Mouse (Mus musculus) forebrain, embryonic 13.5 days (tissue): ENCODE data around the gene Map7d2. TPM values are rescaled to one million over a fixed set of nuclear protein-coding genes. Genes with fewer than 3 reads are reported as not detected.
"Not testable (repeated sequence)": the region's sequence is repeated elsewhere in the genome, so short reads cannot be mapped to it uniquely, and the experiment has no call there.

Source experiments
- ATAC-seq: fragments of 200-750 bp; cut with Nextera tagmentation; 2 replicates; pipeline ENCODE4 v1.8.0; 2017
- H3K27ac ChIP-seq: fragments of 300-500 bp; sonication (generic); 2 replicates; pipeline ENCODE4 v1.5.1; 2015; ENCODE audit warnings: inconsistent platforms, mild to moderate bottlenecking, moderate library complexity
- H3K27me3 ChIP-seq: fragments of 300-500 bp; sonication (generic); 2 replicates; pipeline ENCODE4 v1.6.1; 2015; ENCODE audit warnings: mild to moderate bottlenecking, inconsistent platforms
- H3K36me3 ChIP-seq: fragments of 300-500 bp; sonication (generic); 2 replicates; pipeline ENCODE4 v1.6.1; 2015; ENCODE audit warnings: mild to moderate bottlenecking, inconsistent platforms; ENCODE audit not compliant: poor library complexity, severe bottlenecking
- H3K4me1 ChIP-seq: fragments of 300-500 bp; sonication (generic); 2 replicates; pipeline ENCODE4 v1.6.1; 2015; ENCODE audit warnings: inconsistent platforms
- H3K4me2 ChIP-seq: fragments of 300-500 bp; sonication (generic); 2 replicates; pipeline ENCODE4 v1.6.1; 2015; ENCODE audit warnings: inconsistent platforms, mild to moderate bottlenecking, moderate library complexity
- H3K4me3 ChIP-seq: fragments of 300-500 bp; sonication (generic); 2 replicates; pipeline ENCODE4 v1.5.1; 2015; ENCODE audit warnings: mild to moderate bottlenecking, inconsistent platforms
- H3K9ac ChIP-seq: fragments of 300-500 bp; sonication (generic); 2 replicates; pipeline ENCODE4 v1.6.1; 2015; ENCODE audit warnings: mild to moderate bottlenecking, inconsistent platforms
- H3K9me3 ChIP-seq: fragments of 300-500 bp; sonication (generic); replicated peaks from 2 replicates; pipeline ENCODE4 v1.6.1; 2016; ENCODE audit warnings: inconsistent platforms
- WGBS: fragments of 180-500 bp; shearing (Covaris S2); methylation state at CpG from one replicate; pipeline ENCODE4 v1.1.7; 2015; 5-methylcytosine and 5-hydroxymethylcytosine counted together
- polyA plus RNA-seq: library from polyadenylated mRNA; unstranded; fragments of >200 nt; fragmentation: Nextera tagmentation; extraction: Ambion mirVana; gene quantifications from 2 replicates; pipeline ENCODE4 v1.2.1, GENCODE M21; 2015

The Map7d2 gene
- 12.2 and 14.6 TPM in 2 replicates for polyA plus RNA-seq

DNA sequence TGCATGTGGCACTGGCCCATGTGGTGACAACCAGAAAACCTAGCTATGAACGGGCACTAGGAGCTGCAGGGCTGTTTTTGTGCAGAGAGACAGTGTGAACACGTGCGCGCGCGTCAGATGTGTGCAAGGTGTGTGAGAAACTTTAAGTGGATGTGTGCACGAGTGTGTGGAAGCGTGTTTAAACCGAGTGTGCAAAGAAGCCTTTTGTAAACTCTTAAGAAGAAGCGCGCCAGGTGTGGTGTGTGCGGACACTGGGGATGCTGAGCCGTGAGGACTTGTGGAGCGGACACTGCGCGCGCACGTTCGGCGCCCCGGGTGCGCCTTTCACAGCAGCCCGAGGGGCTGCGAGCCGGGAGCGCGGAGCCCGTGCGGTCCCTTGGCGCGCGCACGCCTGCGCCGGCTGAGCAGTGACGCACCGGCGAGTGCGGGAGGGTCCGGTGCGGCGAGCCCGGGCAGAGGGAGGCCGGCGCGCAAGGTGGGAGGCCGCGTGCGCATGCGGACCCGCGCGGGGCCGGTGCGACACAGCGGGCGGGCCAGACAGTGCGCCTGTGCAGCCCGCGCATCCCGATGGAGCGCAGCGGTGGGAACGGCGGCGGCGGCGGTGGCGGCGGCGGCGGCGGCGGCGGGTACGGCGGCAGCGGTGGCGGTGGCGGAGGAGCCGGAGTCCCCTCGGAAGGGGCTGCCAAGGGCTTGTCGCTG, at the start of gene Map7d2:
Gene Map7d2 (plus strand): TSS at position 443 of the 699 bp plus-strand sequence.
- no peaks in the 10 kb centered on the region for H3K4me1 ChIP-seq
- H3K4me2 ChIP-seq: peak within 1 kb of the TSS; percentile 72
- no peak within 1 kb of the TSS for H3K27ac ChIP-seq
- H3K9me3 ChIP-seq: no peaks in the 10 kb centered on the region
- 24% methylated on average over 36 of the region's 83 CpGs for WGBS
- H3K27me3 ChIP-seq: 0 out of 2 replicates have a peak, but pooled peaks cover 7% of the 10 kb centered on the region
- H3K4me3 ChIP-seq: peak within 1 kb of the TSS; percentile 58
- peak within 1 kb of the TSS; percentile 67 for H3K9ac ChIP-seq
- no peaks in the 10 kb centered on the region for H3K36me3 ChIP-seq
- ATAC-seq: peak; percentile 93

DNA sequence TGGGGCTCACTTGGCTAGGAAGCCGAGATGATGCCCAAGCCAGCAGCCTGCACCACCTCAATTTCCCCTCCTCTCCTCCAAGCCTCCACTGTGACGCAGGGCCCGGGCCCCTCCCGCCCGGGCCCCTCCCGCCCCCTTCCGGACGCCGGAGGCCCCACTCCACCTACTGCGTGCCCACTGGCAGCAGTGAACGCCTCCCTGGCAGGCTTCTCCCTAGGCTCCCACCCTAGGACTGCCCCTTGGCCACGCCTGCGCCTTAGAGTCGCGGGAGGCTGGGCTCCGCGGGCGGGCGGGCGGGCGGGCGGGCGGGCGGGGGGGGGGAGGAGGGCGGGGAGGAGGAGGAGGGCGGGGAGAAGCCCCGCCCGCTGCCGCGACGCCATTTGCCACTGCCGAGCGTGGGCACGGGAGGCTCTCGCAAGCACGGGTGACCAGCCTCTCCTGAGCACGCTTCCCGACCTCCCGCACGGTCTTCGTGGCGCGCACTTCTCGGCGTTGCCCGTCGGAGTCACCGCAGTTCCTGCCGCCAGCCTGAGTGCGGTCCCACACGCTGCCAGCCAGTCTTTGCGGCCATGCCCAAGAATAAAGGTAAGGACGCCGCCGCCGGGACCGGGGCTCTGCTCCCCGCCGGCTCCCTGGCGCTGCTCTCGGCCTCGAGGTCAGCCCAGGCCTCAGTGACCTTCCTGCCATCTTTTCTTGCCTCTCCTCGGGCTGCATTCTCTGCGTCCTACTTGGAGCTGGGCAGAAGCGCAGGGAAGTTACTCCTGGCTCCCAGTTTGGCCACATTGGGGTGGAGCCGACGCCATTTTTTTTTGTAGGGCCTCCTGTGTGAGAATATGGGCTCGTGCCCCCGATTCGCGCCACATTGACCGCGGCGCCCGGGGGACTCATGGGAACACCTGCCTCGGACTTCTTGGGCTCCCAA, 42.3 kb upstream of the Map7d2 start, which contains the start of gene Eif1ax:
Gene Eif1ax (plus strand): TSS at position 348 of the 922 bp plus-strand sequence.
- 16% methylated on average over 40 of the region's 76 CpGs for WGBS
- Histone ChIP-seq H3K4me3 (peak within 1 kb of the TSS; percentile 65), H3K4me1 (0 out of 2 replicates have a peak, but pooled peaks cover 7% of the 10 kb centered on the region), H3K4me2 (peak within 1 kb of the TSS; percentile 58), H3K36me3 (peaks cover 7% of the 10 kb centered on the region; the same call in 1 of the 2 replicates), H3K9ac (peak within 1 kb of the TSS; percentile 71), H3K9me3 (no peaks in the 10 kb centered on the region), H3K27me3 (no peaks in the 10 kb centered on the region), H3K27ac (peak within 1 kb of the TSS; percentile 70)
- peak; percentile 99 for ATAC-seq

DNA sequence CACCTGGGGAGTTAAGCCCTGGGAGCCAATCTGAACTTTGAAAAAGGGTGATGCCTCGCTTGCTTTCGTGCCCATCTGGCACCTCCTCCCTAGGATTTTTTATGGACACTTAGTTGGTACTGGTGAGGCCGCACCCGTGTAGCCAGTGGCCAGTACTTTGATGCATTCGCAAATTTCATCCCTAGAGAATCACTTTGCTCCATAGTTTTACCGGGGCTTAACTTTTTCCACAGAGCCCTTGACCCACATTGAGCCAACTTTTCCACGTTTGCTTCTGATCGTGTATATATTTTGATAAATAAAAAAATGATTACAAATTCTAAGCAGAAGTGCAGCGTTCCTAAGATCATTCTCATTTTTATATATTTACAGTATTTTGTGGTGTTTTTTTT, 41.6 kb upstream of the Map7d2 start:
- Histone ChIP-seq H3K9ac (peak overlapping the region; percentile 71), H3K27me3 (no peaks in the 10 kb centered on the region), H3K27ac (no peak overlapping the region), H3K9me3 (no peaks in the 10 kb centered on the region), H3K4me3 (peak overlapping the region; percentile 65), H3K4me2 (peak overlapping the region; percentile 58), H3K36me3 (peaks cover 7% of the 10 kb centered on the region; the same call in 1 of the 2 replicates), H3K4me1 (0 out of 2 replicates have a peak, but pooled peaks cover 7% of the 10 kb centered on the region)
- ATAC-seq: 0 out of 2 replicates have a peak, but pooled peaks have one; percentile 0
- WGBS: 19% methylated on average over 9 of the region's 9 CpGs

DNA sequence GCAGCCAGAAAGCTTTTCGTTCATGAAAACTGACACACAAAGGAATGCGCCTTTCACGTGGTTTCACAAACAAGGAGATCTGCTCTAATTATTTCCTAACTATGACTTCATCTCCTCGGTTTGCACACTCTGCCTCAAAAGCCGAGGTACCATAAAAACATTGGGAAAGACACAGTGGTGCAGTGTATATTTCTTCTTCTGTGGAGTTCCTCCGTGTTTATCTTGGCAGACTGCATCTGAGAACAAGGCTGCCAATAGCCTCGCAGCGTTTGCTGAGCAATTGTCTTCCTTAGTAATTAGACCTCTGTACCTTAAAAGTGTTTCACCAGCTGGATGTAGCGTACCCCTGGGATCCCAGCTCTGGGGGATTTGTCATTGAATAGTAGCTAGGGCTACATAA, 27.3 kb upstream of the Map7d2 start:
- H3K27ac ChIP-seq: no peak overlapping the region
- H3K4me3 ChIP-seq: no peak overlapping the region
- no peaks in the 10 kb centered on the region for H3K27me3 ChIP-seq
- H3K9me3 ChIP-seq: no peaks in the 10 kb centered on the region
- no peaks in the 10 kb centered on the region for H3K4me1 ChIP-seq
- peaks cover 17% of the 10 kb centered on the region; the same call in 1 of the 2 replicates for H3K36me3 ChIP-seq
- no peak for ATAC-seq
- no peak overlapping the region for H3K9ac ChIP-seq
- no peak overlapping the region for H3K4me2 ChIP-seq
- 75% methylated on average over 9 of the region's 9 CpGs for WGBS

DNA sequence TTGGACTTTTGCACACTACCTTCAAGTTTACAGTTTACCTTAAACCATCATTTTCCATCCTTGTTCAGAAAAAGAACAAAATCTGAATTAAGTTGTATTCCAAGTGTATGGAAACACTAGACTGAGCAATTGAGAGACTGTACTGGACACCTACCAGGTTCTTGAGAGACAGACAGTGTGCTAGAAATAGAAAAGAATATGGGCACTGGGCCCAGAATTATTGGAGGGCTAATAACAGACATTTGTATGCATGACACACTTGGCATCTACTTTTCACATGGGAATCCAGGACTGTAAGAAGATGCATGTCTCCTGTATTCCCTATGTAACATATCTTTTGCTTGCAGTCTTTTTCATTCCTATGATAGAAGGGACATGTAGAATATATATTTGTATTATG, 25.4 kb upstream of the Map7d2 start:
- Histone ChIP-seq H3K27ac (no peak overlapping the region), H3K36me3 (peaks cover 14% of the 10 kb centered on the region; the same call in 1 of the 2 replicates), H3K9me3 (no peaks in the 10 kb centered on the region), H3K27me3 (no peaks in the 10 kb centered on the region), H3K4me1 (no peaks in the 10 kb centered on the region), H3K4me2 (no peak overlapping the region), H3K4me3 (no peak overlapping the region), H3K9ac (no peak overlapping the region)
- no peak for ATAC-seq

DNA sequence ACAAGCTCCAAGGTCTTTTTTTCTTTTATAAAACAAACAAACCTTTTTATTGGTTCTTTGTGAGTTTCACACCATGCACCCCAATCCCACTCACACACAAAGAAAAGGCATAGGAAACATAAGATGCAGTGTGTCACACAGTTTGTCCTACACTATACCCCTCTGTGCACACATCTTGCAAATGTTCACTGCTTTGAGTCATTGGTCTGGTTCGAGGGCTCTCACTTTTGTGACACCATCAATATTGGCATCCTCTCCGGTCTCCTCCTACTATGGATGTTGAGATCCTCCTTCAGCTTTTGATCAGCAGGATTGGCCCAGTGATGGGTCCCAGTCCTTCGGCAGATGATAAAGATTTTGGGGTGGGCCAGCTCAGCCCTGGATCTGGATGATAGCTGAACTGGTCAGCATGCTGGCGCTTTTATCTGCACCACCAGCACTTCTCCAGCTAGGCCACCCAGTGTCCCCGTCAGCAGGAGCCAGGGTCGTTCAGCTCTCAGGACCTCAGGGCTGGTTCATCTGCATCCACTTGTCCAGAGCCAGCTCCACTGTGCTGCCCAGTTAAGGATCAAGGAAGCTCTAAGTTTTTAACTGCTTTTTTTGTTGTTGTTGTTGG, 23.9 kb upstream of the Map7d2 start:
- no peak overlapping the region for H3K4me3 ChIP-seq
- H3K36me3 ChIP-seq: 0 out of 2 replicates have a peak, but pooled peaks cover 7% of the 10 kb centered on the region
- no peaks in the 10 kb centered on the region for H3K9me3 ChIP-seq
- ATAC-seq: no peak
- H3K4me2 ChIP-seq: no peak overlapping the region
- 89% methylated on average over 6 of the region's 6 CpGs for WGBS
- H3K27ac ChIP-seq: no peak overlapping the region
- no peaks in the 10 kb centered on the region for H3K4me1 ChIP-seq
- H3K9ac ChIP-seq: no peak overlapping the region
- H3K27me3 ChIP-seq: no peaks in the 10 kb centered on the region

DNA sequence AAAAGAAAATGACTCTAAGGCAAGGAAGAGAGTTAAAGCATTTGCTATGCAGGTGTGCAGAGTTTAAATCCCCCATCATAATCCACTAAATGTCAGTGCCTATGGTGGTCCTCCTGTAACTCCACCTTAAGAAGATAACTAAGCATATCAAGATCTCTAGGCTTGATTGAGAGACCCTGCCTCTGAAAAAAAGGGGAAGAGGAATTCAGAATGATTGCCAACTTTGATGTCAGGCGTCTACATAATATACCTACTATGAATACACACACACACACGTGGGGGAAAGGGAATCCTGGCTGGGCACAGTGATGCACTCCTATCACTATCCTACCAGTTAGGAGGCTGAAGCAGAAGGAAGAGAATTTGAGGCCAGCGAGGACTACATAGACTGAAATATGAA, 23.1 kb upstream of the Map7d2 start:
- no peak overlapping the region for H3K4me2 ChIP-seq
- H3K27me3 ChIP-seq: no peaks in the 10 kb centered on the region
- no peak for ATAC-seq
- no peak overlapping the region for H3K9ac ChIP-seq
- H3K36me3 ChIP-seq: no peaks in the 10 kb centered on the region
- no peak overlapping the region for H3K27ac ChIP-seq
- no peaks in the 10 kb centered on the region for H3K9me3 ChIP-seq
- WGBS: 79% methylated on average over 3 of the region's 3 CpGs
- H3K4me1 ChIP-seq: no peaks in the 10 kb centered on the region
- no peak overlapping the region for H3K4me3 ChIP-seq

DNA sequence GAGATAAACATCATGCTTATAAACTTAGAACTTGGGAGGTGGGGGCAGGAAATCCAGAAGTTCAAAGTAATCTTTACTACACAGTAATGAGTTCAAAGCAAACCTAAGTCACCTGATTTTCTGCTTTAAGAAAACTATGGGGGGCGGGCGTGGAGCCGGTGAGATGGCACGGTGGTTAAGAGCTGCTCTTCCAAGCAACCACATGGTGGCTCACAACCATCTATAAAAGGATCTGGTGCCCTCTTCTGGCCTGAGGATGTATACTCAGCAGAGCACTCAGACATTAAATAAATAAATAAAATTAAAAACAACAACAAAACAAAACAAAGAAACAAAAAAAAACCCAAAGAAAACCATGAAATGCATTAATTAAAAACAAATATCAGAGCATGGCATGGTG, 5.1 kb upstream of the Map7d2 start:
- peak; percentile 48; the same call in 1 of the 2 replicates for ATAC-seq
- Histone ChIP-seq H3K9me3 (no peaks in the 10 kb centered on the region), H3K9ac (no peak overlapping the region), H3K4me3 (no peak overlapping the region), H3K4me2 (no peak overlapping the region), H3K36me3 (no peaks in the 10 kb centered on the region), H3K4me1 (no peaks in the 10 kb centered on the region), H3K27ac (no peak overlapping the region), H3K27me3 (no peaks in the 10 kb centered on the region)
- WGBS: 30% methylated on average over 4 of the region's 4 CpGs

DNA sequence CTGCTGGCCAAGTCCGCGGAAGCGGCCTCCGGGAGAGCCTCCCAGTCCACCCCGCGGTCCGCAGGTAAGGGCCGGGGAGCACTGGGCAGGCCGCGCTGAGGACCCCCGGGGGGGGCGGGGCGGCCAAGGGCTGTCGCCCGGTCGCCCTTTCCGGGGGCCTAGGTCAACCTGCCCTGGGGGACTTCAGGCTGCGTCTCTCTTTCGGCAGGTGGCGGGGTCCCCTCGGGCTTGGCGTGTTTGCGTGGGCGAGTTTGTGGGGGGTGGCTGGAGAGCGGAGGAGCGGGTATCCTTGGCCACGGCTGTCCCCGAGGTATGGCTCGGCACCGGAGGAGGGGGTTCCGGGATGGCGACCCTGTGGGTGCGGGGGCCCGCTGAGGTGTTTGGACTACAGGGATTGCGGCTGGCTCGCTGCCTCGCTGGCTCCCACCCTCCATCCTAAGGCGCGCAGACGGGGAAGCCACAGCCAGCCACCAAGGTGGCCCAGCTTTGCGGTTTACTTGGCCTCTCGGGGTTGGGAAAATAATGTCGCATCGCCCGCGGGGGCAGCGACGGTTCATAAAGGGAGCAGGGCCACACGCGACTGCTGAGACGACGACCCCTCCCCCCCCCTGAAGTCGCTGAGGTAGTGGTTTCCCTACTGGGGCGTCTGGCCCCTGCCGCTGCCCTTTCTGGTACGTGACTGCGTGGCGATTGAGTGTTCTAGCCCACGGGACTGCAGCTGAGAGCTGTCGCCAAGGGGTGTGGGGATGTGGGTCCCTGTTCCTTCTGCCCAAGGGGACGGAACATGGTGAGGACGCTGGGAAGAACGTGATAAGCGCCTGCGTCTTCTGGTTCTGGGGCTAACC, 679 bp downstream of the Map7d2 start:
- Histone ChIP-seq H3K27me3 (0 out of 2 replicates have a peak, but pooled peaks cover 7% of the 10 kb centered on the region), H3K4me2 (peak overlapping the region; percentile 72), H3K27ac (no peak overlapping the region), H3K9me3 (no peaks in the 10 kb centered on the region), H3K36me3 (no peaks in the 10 kb centered on the region), H3K4me1 (no peaks in the 10 kb centered on the region), H3K4me3 (peak overlapping the region; percentile 58), H3K9ac (peak overlapping the region; percentile 67)
- WGBS: 20% methylated on average over 38 of the region's 65 CpGs
- peak; percentile 73 for ATAC-seq

DNA sequence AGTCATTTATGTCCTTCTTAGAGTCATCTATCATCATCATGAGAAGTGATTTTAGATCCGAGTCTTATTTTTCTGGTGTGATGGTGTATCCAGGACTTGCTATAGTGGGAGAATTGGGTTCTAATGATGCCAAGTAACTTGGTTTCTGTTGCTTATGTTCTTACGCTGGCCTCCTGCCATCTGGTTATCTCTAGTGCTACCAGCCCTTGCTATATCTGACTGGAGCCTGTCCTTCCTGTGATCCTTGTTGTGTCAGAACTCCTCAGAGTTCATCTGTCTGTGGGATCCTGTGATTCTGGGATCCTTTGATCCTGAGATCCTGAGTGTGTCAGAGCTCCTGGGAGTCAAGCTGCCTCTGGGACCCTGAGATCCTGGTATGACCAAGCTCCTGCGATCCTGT, 16.1 kb downstream of the Map7d2 start:
- H3K4me2 ChIP-seq, H3K27me3 ChIP-seq, H3K4me3 ChIP-seq, H3K27ac ChIP-seq, H3K9ac ChIP-seq, H3K4me1 ChIP-seq, H3K36me3 ChIP-seq, ATAC-seq, H3K9me3 ChIP-seq: not testable (repeated sequence)
- 94% methylated on average over 3 of the region's 3 CpGs for WGBS

DNA sequence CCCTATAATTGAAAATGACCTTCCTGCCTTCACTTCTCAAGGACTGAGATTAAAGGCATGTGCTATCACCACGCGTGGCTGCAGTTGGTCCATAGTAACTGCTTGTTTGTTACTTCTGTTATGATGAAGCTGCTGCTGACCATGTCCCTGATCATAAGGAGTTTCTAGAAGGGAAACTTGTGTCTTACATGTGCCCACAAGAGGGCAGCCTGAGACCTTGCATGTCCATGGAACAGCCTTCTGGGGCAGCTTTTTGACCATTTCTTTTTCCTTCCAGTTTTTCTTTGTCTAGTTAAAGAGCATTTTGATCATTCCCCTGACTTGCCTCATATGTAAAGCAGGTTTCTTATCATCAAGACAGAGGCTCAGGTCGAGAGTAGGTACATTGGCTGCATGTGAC, 27.8 kb downstream of the Map7d2 start:
- Histone ChIP-seq H3K9me3 (no peaks in the 10 kb centered on the region), H3K4me1 (no peaks in the 10 kb centered on the region), H3K4me3 (no peak overlapping the region), H3K9ac (no peak overlapping the region), H3K27me3 (no peaks in the 10 kb centered on the region), H3K27ac (no peak overlapping the region), H3K4me2 (no peak overlapping the region), H3K36me3 (no peaks in the 10 kb centered on the region)
- ATAC-seq: peak; percentile 55; the same call in 1 of the 2 replicates
- 56% methylated on average over 3 of the region's 3 CpGs for WGBS
